Mouse (Mus musculus) embryonic fibroblast, embryonic 13.5 days (primary cell): ENCODE data around the gene Saysd1.

Experiments
- CTCF ChIP-seq: IDR thresholded peaks from 2 replicates; pipeline ENCODE4 v1.5.1; 2011; ENCODE audit warnings: mild to moderate bottlenecking, control low read depth, low read length, moderate library complexity, borderline replicate concordance; ENCODE audit not compliant: insufficient read depth
- POLR2A ChIP-seq: IDR thresholded peaks from 2 replicates; pipeline ENCODE4 v1.6.1; 2011; ENCODE audit warnings: low read depth, mild to moderate bottlenecking, control low read depth, low read length, moderate library complexity

- TF ChIP-seq POLR2A (no peak), CTCF (no peak)
These were observed 26.1 kb upstream of the Saysd1 start for GRCm38 (mm10) chr14:20164438-20164837.
